Mouse (Mus musculus) cerebellum, adult (tissue): ENCODE data around the gene Mfsd6l.

Source experiments
- ATAC-seq: cut with Nextera tagmentation; 2 replicates; pipeline ENCODE4 v1.9.2; 2017; ENCODE audit warnings: mild to moderate bottlenecking, moderate library complexity, mixed read lengths; ENCODE audit not compliant: insufficient number of reproducible peaks, low FRiP score, low TSS enrichment

Mfsd6l gene

GRCm38 (mm10) chr11:68600551-68601021, 44.6 kb downstream of the Mfsd6l start:
- ATAC-seq, result no peak

- ATAC-seq, result no peak
These were observed 45.6 kb downstream of the Mfsd6l start for GRCm38 (mm10) chr11:68601486-68601991.

- no peak for ATAC-seq
These were observed 46.4 kb downstream of the Mfsd6l start for GRCm38 (mm10) chr11:68602200-68602931.

GRCm38 (mm10) chr11:68607046-68607445, 51.1 kb downstream of the Mfsd6l start:
- ATAC-seq, result no peak
